Mouse (Mus musculus) hindbrain, embryonic 12.5 days (tissue): ENCODE data around the gene Olfr1386. TPM values are rescaled to one million over a fixed set of nuclear protein-coding genes. Genes with fewer than 3 reads are reported as not detected.
"Not testable (repeated sequence)": the region's sequence is repeated elsewhere in the genome, so short reads cannot be mapped to it uniquely, and the experiment has no call there.

Source experiments
- ATAC-seq: fragments of 200-750 bp; cut with Nextera tagmentation; 2 replicates; pipeline ENCODE4 v1.8.0; 2017; ENCODE audit warnings: moderate TSS enrichment; ENCODE audit not compliant: low FRiP score
- H3K27ac ChIP-seq: fragments of 300-500 bp; sonication (generic); 2 replicates; pipeline ENCODE4 v1.5.1; 2016; ENCODE audit warnings: mild to moderate bottlenecking
- H3K27me3 ChIP-seq: fragments of 300-500 bp; sonication (generic); 2 replicates; pipeline ENCODE4 v1.6.1; 2016; ENCODE audit warnings: mild to moderate bottlenecking
- H3K36me3 ChIP-seq: fragments of 300-500 bp; sonication (generic); 2 replicates; pipeline ENCODE4 v1.6.1; 2016; ENCODE audit warnings: mild to moderate bottlenecking
- H3K4me1 ChIP-seq: fragments of 300-500 bp; sonication (generic); 2 replicates; pipeline ENCODE4 v1.6.1; 2016
- H3K4me2 ChIP-seq: fragments of 300-500 bp; sonication (generic); replicated peaks from 2 replicates; pipeline ENCODE4 v1.6.1; 2016; ENCODE audit warnings: mild to moderate bottlenecking
- H3K4me3 ChIP-seq: fragments of 300-500 bp; sonication (generic); 2 replicates; pipeline ENCODE4 v1.5.1; 2016; ENCODE audit warnings: mild to moderate bottlenecking
- H3K9ac ChIP-seq: fragments of 300-500 bp; sonication (generic); 2 replicates; pipeline ENCODE4 v1.6.1; 2016; ENCODE audit warnings: mild to moderate bottlenecking, moderate library complexity
- H3K9me3 ChIP-seq: fragments of 300-500 bp; sonication (generic); replicated peaks from 2 replicates; pipeline ENCODE4 v1.6.1; 2016; ENCODE audit warnings: mild to moderate bottlenecking
- WGBS: fragments of 180-500 bp; shearing (Covaris S2); methylation state at CpG from one replicate; pipeline ENCODE4 v1.1.7; 2016; 5-methylcytosine and 5-hydroxymethylcytosine counted together
- polyA plus RNA-seq: library from polyadenylated mRNA; unstranded; fragments of >200 nt; fragmentation: Nextera tagmentation; extraction: Ambion mirVana; gene quantifications from 2 replicates; pipeline ENCODE4 v1.2.1, GENCODE M21; 2016

Gene Olfr1386
- polyA plus RNA-seq, result not detected in 2 replicates

GRCm38 (mm10) chr11:49464746-49465145, at the start of gene Olfr1386:
Gene Olfr1386 (plus strand): TSS chr11:49465046.
- not testable (repeated sequence) for H3K27me3 ChIP-seq, H3K4me3 ChIP-seq, H3K36me3 ChIP-seq, H3K27ac ChIP-seq, H3K9me3 ChIP-seq, ATAC-seq, H3K4me2 ChIP-seq, H3K9ac ChIP-seq, H3K4me1 ChIP-seq
- 84% methylated on average over 3 of the region's 3 CpGs for WGBS

DNA sequence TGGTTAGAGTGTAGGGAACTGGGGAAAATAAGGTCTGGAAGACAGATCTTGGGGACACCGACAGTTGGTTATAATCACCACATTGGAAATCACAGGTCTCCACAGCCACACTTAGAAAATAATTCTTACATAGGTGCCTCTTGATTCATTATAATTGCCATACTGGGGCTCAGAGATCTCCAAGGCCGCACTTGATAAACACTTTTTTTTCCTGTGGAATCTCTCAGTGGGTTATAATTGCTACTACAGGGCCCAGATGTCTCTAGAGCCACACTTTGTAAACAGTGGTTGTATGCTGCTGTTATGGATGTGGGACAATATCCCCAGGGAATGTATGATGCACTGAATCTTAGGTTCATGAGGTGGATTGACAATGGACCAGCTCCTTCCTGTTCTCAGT, 42.1 kb upstream of the Olfr1386 start, which contains the start of gene Olfr1389:
Gene Olfr1389 (plus strand): TSS at position 301 of the 400 bp plus-strand sequence.
- Histone ChIP-seq H3K9ac (no peak within 1 kb of the TSS), H3K36me3 (no peaks in the 10 kb centered on the region), H3K27me3 (no peaks in the 10 kb centered on the region), H3K9me3 (no peaks in the 10 kb centered on the region), H3K27ac (no peak within 1 kb of the TSS), H3K4me2 (no peak within 1 kb of the TSS), H3K4me1 (no peaks in the 10 kb centered on the region), H3K4me3 (no peak within 1 kb of the TSS)
- WGBS, result 86% methylated on average over 2 of the region's 2 CpGs
- ATAC-seq, result no peak

GRCm38 (mm10) chr11:49425257-49425927, 39.5 kb upstream of the Olfr1386 start:
- Histone ChIP-seq H3K9ac (no peak overlapping the region), H3K9me3 (no peaks in the 10 kb centered on the region), H3K4me1 (no peaks in the 10 kb centered on the region), H3K4me2 (no peak overlapping the region), H3K4me3 (no peak overlapping the region), H3K27me3 (no peaks in the 10 kb centered on the region), H3K27ac (no peak overlapping the region), H3K36me3 (no peaks in the 10 kb centered on the region)
- 85% methylated on average over 1 of the region's 1 CpGs for WGBS
- no peak for ATAC-seq

DNA sequence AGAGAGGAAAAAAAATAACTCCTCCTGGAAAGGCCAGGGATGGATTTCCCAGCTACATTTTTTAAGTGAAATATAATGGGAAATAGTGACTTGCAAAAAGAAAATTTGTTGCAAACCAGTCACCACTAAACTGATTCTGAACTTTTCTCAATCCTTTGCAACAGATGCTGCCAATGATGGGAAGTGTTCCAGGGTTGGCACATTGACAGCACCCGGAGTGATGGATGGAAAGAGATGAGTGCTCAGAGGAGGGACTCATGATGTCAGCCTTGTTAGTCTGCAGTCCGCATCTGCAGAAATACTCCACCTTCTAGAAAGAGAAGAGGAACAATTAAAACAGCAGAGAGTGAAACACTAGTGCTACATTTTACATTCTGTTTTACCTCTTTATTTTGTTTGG, 35.2 kb upstream of the Olfr1386 start:
- Histone ChIP-seq H3K36me3 (no peaks in the 10 kb centered on the region), H3K9ac (no peak overlapping the region), H3K4me2 (no peak overlapping the region), H3K4me3 (no peak overlapping the region), H3K4me1 (no peaks in the 10 kb centered on the region), H3K9me3 (no peaks in the 10 kb centered on the region), H3K27me3 (no peaks in the 10 kb centered on the region), H3K27ac (no peak overlapping the region)
- WGBS, result 93% methylated on average over 2 of the region's 2 CpGs
- ATAC-seq, result no peak

DNA sequence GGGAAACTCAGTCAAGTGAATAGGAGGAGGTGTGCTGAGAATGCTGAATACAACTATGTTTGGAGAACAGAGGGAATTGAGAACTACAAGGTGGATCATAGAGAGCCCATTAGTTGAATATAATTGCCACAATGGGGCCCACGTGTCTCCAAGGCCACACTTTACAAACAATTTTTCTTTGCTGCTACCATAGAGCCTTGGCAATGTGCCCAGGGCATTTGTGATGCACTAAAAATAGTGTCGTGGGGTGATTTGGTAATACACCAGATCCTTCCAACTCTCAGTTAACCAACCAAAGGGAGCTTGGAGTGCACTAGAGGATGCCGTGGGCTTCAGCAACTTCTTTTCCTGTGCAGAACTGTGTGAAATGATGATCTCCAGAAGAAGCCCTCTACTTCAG, 28.4 kb upstream of the Olfr1386 start, which contains the start of gene Olfr1388:
Gene Olfr1388 (plus strand): TSS at position 214 of the 400 bp plus-strand sequence.
- Histone ChIP-seq H3K9me3 (no peaks in the 10 kb centered on the region), H3K9ac (no peak within 1 kb of the TSS), H3K27ac (no peak within 1 kb of the TSS), H3K36me3 (no peaks in the 10 kb centered on the region), H3K27me3 (no peaks in the 10 kb centered on the region), H3K4me2 (no peak within 1 kb of the TSS), H3K4me3 (no peak within 1 kb of the TSS), H3K4me1 (no peaks in the 10 kb centered on the region)
- 76% methylated on average over 3 of the region's 3 CpGs for WGBS
- no peak for ATAC-seq

DNA sequence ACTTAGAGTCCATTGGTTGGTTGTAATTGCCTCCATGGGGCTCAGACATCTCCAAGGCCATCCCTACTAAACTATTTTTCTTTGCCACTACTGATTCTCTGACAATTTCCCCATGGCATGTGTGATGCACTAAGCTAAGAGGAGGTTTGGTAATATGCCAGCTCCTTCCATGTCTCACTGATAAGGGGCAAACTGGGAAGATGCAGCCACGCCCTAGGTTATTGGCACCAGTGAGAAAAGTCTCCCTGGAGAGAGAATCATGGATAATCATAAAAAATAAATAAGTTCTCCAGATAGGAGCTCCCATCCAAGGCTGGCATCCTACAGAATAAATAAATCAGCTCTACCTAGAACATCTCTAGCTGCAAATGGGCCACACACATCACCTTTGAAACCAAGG, 9.8 kb upstream of the Olfr1386 start, which contains the start of gene Olfr1387:
Gene Olfr1387 (plus strand): TSS at position 301 of the 400 bp plus-strand sequence.
- WGBS, result 85% methylated on average over 1 of the region's 1 CpGs
- no peak within 1 kb of the TSS for H3K4me2 ChIP-seq
- H3K9ac ChIP-seq, result no peak within 1 kb of the TSS
- H3K9me3 ChIP-seq, result no peaks in the 10 kb centered on the region
- H3K4me1 ChIP-seq, result no peaks in the 10 kb centered on the region
- no peak within 1 kb of the TSS for H3K4me3 ChIP-seq
- H3K27ac ChIP-seq, result no peak within 1 kb of the TSS
- no peaks in the 10 kb centered on the region for H3K36me3 ChIP-seq
- ATAC-seq, result no peak
- H3K27me3 ChIP-seq, result no peaks in the 10 kb centered on the region

GRCm38 (mm10) chr11:49485973-49486372, 21.1 kb downstream of the Olfr1386 start:
- 49% methylated on average over 4 of the region's 4 CpGs for WGBS
- Histone ChIP-seq H3K9me3 (no peaks in the 10 kb centered on the region), H3K4me1 (no peaks in the 10 kb centered on the region), H3K4me3 (no peak overlapping the region), H3K36me3 (no peaks in the 10 kb centered on the region), H3K27ac (no peak overlapping the region), H3K4me2 (no peak overlapping the region), H3K27me3 (no peaks in the 10 kb centered on the region), H3K9ac (no peak overlapping the region)
- ATAC-seq, result no peak

DNA sequence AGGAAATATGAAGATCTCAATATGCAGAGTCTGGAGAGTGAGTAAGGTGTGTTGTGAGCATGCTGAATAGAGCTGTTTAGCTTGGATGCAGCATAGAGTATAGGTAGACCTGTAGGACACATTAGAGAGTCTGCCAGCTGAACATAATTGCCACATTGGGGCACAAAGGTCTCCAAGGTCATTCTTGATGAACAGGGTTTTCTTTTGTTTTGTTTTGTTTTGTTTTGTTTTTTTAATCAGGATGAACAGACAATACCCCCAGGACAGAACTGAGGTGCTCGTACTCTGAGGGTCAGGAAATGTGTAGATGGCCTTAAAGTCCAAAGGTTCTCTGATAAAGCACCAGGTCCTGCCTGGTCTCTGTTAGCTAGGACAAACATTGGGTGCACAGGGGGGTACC, 23.9 kb downstream of the Olfr1386 start, which contains the start of gene Olfr1385:
Gene Olfr1385 (plus strand): TSS at position 301 of the 400 bp plus-strand sequence.
- H3K9me3 ChIP-seq, H3K27me3 ChIP-seq, H3K4me3 ChIP-seq, ATAC-seq, H3K9ac ChIP-seq, H3K4me2 ChIP-seq, H3K36me3 ChIP-seq, H3K4me1 ChIP-seq, H3K27ac ChIP-seq: not testable (repeated sequence)
- WGBS, result 80% methylated on average over 1 of the region's 1 CpGs

GRCm38 (mm10) chr11:49518086-49518485, 53.2 kb downstream of the Olfr1386 start:
- no peak overlapping the region for H3K4me3 ChIP-seq
- H3K36me3 ChIP-seq, result no peaks in the 10 kb centered on the region
- WGBS, result 78% methylated on average over 5 of the region's 5 CpGs
- H3K4me1 ChIP-seq, result no peaks in the 10 kb centered on the region
- H3K27ac ChIP-seq, result no peak overlapping the region
- H3K9ac ChIP-seq, result no peak overlapping the region
- no peak overlapping the region for H3K4me2 ChIP-seq
- no peak for ATAC-seq
- no peaks in the 10 kb centered on the region for H3K27me3 ChIP-seq
- H3K9me3 ChIP-seq, result no peaks in the 10 kb centered on the region

DNA sequence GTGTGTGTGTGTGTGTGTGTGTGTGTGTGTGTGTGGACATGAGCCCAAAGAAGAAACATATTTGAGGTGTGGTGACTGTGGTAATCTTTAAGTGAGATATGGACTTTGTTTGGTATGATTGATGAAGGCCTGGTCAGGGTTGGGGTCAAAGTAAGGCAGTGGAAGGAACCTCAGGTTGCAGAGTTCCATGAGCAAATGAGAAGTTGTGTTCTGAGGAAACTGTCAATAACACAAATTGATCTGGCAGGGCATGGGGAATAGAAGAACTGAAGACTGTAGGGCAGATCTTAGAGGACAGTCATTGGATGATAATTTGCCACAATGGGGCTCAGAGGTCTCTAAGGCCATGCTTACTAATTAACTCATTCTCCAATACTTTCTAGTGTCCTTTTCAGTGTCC, 54.5 kb downstream of the Olfr1386 start, which contains the start of gene Olfr1383:
Gene Olfr1383 (plus strand): TSS at position 301 of the 400 bp plus-strand sequence.
- Histone ChIP-seq H3K4me2 (no peak within 1 kb of the TSS), H3K27ac (no peak within 1 kb of the TSS), H3K4me1 (no peaks in the 10 kb centered on the region), H3K9me3 (no peaks in the 10 kb centered on the region), H3K9ac (no peak within 1 kb of the TSS), H3K4me3 (no peak within 1 kb of the TSS), H3K36me3 (no peaks in the 10 kb centered on the region), H3K27me3 (no peaks in the 10 kb centered on the region)
- no peak for ATAC-seq

Other genes with a start within 250 kb of the Olfr1386 start
- gene Mgat1, start 220.9 kb upstream of the Olfr1386 start, polyA plus RNA-seq, result 42.5 and 43.2 TPM in 2 replicates
- not detected in 2 replicates for gene Olfr1393, start 186.7 kb upstream of the Olfr1386 start, polyA plus RNA-seq
- gene Olfr1392, start 179.8 kb upstream of the Olfr1386 start, polyA plus RNA-seq, result not detected in 2 replicates
- gene Olfr10, start 160.3 kb upstream of the Olfr1386 start, polyA plus RNA-seq, result not detected in 2 replicates
- gene Olfr1391, start 142.3 kb upstream of the Olfr1386 start, polyA plus RNA-seq, result not detected in 2 replicates
- gene Olfr1390, start 129.9 kb upstream of the Olfr1386 start, polyA plus RNA-seq, result not detected in 2 replicates
- not detected in 2 replicates for gene Olfr1389, start 42.0 kb upstream of the Olfr1386 start, polyA plus RNA-seq
- 0.09 TPM in 2 replicates for gene Olfr1388, start 28.4 kb upstream of the Olfr1386 start, polyA plus RNA-seq
- not detected in 2 replicates for gene Olfr1387, start 9.7 kb upstream of the Olfr1386 start, polyA plus RNA-seq
- not detected in 2 replicates for gene Olfr1385, start 24.0 kb downstream of the Olfr1386 start, polyA plus RNA-seq
- not detected in 2 replicates for gene Olfr1384, start 41.7 kb downstream of the Olfr1386 start, polyA plus RNA-seq
- not detected in 2 replicates for gene Olfr1383, start 54.6 kb downstream of the Olfr1386 start, polyA plus RNA-seq
- gene Olfr1382, start 63.2 kb downstream of the Olfr1386 start, polyA plus RNA-seq, result not detected in 2 replicates
- gene Olfr1381, start 78.4 kb downstream of the Olfr1386 start, polyA plus RNA-seq, result not detected in 2 replicates
- not detected in 2 replicates for gene Olfr1380, start 91.8 kb downstream of the Olfr1386 start, polyA plus RNA-seq
- 3.3 and 4.0 TPM in 2 replicates for gene Flt4, start 144.2 kb downstream of the Olfr1386 start, polyA plus RNA-seq
- not detected in 2 replicates for gene Scgb3a1, start 198.6 kb downstream of the Olfr1386 start, polyA plus RNA-seq
- 92.2 and 93.1 TPM in 2 replicates for gene Cnot6, start 247.7 kb downstream of the Olfr1386 start, polyA plus RNA-seq